Mouse (Mus musculus) megakaryocyte, embryonic 14.5 days (primary cell): ENCODE data around the gene Kcnma1.

Experiments used
- FLI1 ChIP-seq: IDR thresholded peaks from 2 replicates; pipeline ENCODE4 v1.6.1; 2012; ENCODE audit warnings: low read length, inconsistent platforms, mixed read lengths
- GATA1 ChIP-seq: IDR thresholded peaks from 3 replicates; pipeline ENCODE4 v1.6.1; 2012; ENCODE audit warnings: mixed read lengths, low read length, inconsistent platforms, borderline replicate concordance

GRCm38 (mm10) chr14:23573385-23573784 lies 440.9 kb downstream of the Kcnma1 start:
- no peak for TF ChIP-seq GATA1
- TF ChIP-seq FLI1 = no peak
